Mouse (Mus musculus): ENCODE data around the gene Anks1b. TPM values are rescaled to one million over a fixed set of nuclear protein-coding genes. Genes with fewer than 3 reads are reported as not detected.

Anks1b gene
- total and polyA plus RNA-seq, 3 experiments, result not detected

GRCm38 (mm10) chr10:90273311-90273710 lies 400.0 kb downstream of the Anks1b start:
- H3K79me2 ChIP-seq (ENCODE audit: control insufficient read depth, insufficient read depth, low read length, poor library complexity), result no peaks in the 10 kb centered on the region
- DNase-seq (ENCODE audit: low read depth, low spot score), result no peak
- no peaks in the 10 kb centered on the region for H3K4me1 ChIP-seq (ENCODE audit: control insufficient read depth in 1 of 2, insufficient read depth in 2 of 2, low read length in 2 of 2)
- H3K27ac ChIP-seq (ENCODE audit: control insufficient read depth, low read depth, low read length), result no peak overlapping the region
- no peak overlapping the region for H3K4me3 ChIP-seq (ENCODE audit: control insufficient read depth in 1 of 2, insufficient read depth in 1 of 2, low read depth in 2 of 2, low read length in 2 of 2)
- TF ChIP-seq ELF1 (IDR thresholded peaks at IDR 0.05; ENCODE audit: low read depth, low read length) (no peak), NELFE (IDR thresholded peaks at IDR 0.05; ENCODE audit: low read depth, low read length) (no peak), USF2 (IDR thresholded peaks at IDR 0.05; ENCODE audit: borderline replicate concordance in 1 of 2, insufficient read depth in 1 of 2, low read depth in 1 of 2, low read length in 2 of 2) (no peak), TAL1 (IDR thresholded peaks at IDR 0.05; ENCODE audit: low read length) (no peak), POLR2AphosphoS5 (IDR thresholded peaks at IDR 0.05; ENCODE audit: borderline replicate concordance, low read depth, low read length) (no peak), CHD1 (IDR thresholded peaks at IDR 0.05; ENCODE audit: low read depth, low read length) (no peak), MYC (IDR thresholded peaks at IDR 0.05; ENCODE audit: low read depth, low read length) (no peak), MXI1 (IDR thresholded peaks at IDR 0.05; ENCODE audit: low read depth, low read length) (no peak), E2F4 (IDR thresholded peaks at IDR 0.05; ENCODE audit: borderline replicate concordance, low read depth, low read length) (no peak), GATA1 (IDR thresholded peaks at IDR 0.05; ENCODE audit: low read depth, low read length) (no peak), NRF1 (IDR thresholded peaks at IDR 0.05; ENCODE audit: insufficient read depth, low read depth, low read length, poor library complexity, severe bottlenecking) (no peak), MAX (IDR thresholded peaks at IDR 0.05; ENCODE audit: low read length) (no peak), MEF2A (IDR thresholded peaks at IDR 0.05; ENCODE audit: extremely low read depth, insufficient replicate concordance, low read depth, low read length, poor library complexity, severe bottlenecking) (no peak)
- no peak overlapping the region for H3K9ac ChIP-seq (ENCODE audit: control insufficient read depth, low read depth, low read length, poor library complexity, severe bottlenecking)
- no peaks in the 10 kb centered on the region for H3K36me3 ChIP-seq (ENCODE audit: control insufficient read depth in 1 of 2, insufficient read depth in 2 of 2, low read length in 2 of 2)
- H3K9me3 ChIP-seq (replicated peaks; ENCODE audit: insufficient read depth, low read length), result no peaks in the 10 kb centered on the region
- no peaks in the 10 kb centered on the region for H3K27me3 ChIP-seq (ENCODE audit: control insufficient read depth in 1 of 2, insufficient read depth in 2 of 2, low read length in 2 of 2)

- Histone ChIP-seq H3K9ac (ENCODE audit: control insufficient read depth, low read depth, low read length, poor library complexity, severe bottlenecking) (no peak overlapping the region), H3K79me2 (ENCODE audit: control insufficient read depth, insufficient read depth, low read length, poor library complexity) (no peaks in the 10 kb centered on the region), H3K4me1 (ENCODE audit: control insufficient read depth in 1 of 2, insufficient read depth in 2 of 2, low read length in 2 of 2) (no peaks in the 10 kb centered on the region), H3K9me3 (replicated peaks; ENCODE audit: insufficient read depth, low read length) (no peaks in the 10 kb centered on the region), H3K27ac (ENCODE audit: control insufficient read depth, low read depth, low read length) (no peak overlapping the region), H3K4me3 (ENCODE audit: control insufficient read depth in 1 of 2, insufficient read depth in 1 of 2, low read depth in 2 of 2, low read length in 2 of 2) (no peak overlapping the region), H3K27me3 (ENCODE audit: control insufficient read depth in 1 of 2, insufficient read depth in 2 of 2, low read length in 2 of 2) (no peaks in the 10 kb centered on the region), H3K36me3 (ENCODE audit: control insufficient read depth in 1 of 2, insufficient read depth in 2 of 2, low read length in 2 of 2) (no peaks in the 10 kb centered on the region)
- no peak for DNase-seq (ENCODE audit: low read depth, low spot score)
- TF ChIP-seq E2F4 (IDR thresholded peaks at IDR 0.05; ENCODE audit: borderline replicate concordance, low read depth, low read length) (no peak), ZKSCAN1 (IDR thresholded peaks at IDR 0.05; ENCODE audit: low read depth, low read length) (no peak), MYB (IDR thresholded peaks at IDR 0.05; ENCODE audit: low read depth, low read length) (no peak), POLR2AphosphoS5 (IDR thresholded peaks at IDR 0.05; ENCODE audit: borderline replicate concordance, low read depth, low read length) (no peak), UBTF (IDR thresholded peaks at IDR 0.05; ENCODE audit: borderline replicate concordance, insufficient read depth, low read depth, low read length) (no peak), GATA1 (IDR thresholded peaks at IDR 0.05; ENCODE audit: low read depth, low read length) (no peak), USF2 (IDR thresholded peaks at IDR 0.05; ENCODE audit: borderline replicate concordance in 1 of 2, insufficient read depth in 1 of 2, low read depth in 1 of 2, low read length in 2 of 2) (no peak), HCFC1 (IDR thresholded peaks at IDR 0.05; ENCODE audit: low read depth, low read length) (no peak), MXI1 (IDR thresholded peaks at IDR 0.05; ENCODE audit: low read depth, low read length) (no peak), SIN3A (IDR thresholded peaks at IDR 0.05; ENCODE audit: low read length) (no peak), POLR2AphosphoS2 (IDR thresholded peaks at IDR 0.05; ENCODE audit: low read length) (no peak), ZC3H11A (IDR thresholded peaks at IDR 0.05; ENCODE audit: low read depth, low read length) (no peak), MAZ (IDR thresholded peaks at IDR 0.05; ENCODE audit: low read depth, low read length) (no peak), RCOR1 (IDR thresholded peaks at IDR 0.05; ENCODE audit: low read depth, low read length) (no peak), TAL1 (IDR thresholded peaks at IDR 0.05; ENCODE audit: low read length) (no peak), USF1 (IDR thresholded peaks at IDR 0.05; ENCODE audit: low read depth, low read length) (no peak), RAD21 (IDR thresholded peaks at IDR 0.05; ENCODE audit: low read depth, low read length) (no peak), NRF1 (IDR thresholded peaks at IDR 0.05; ENCODE audit: insufficient read depth, low read depth, low read length, poor library complexity, severe bottlenecking) (no peak), SMC3 (IDR thresholded peaks at IDR 0.05; ENCODE audit: low read depth, low read length) (no peak)
Measured at GRCm38 (mm10) chr10:90286589-90286988, 413.3 kb downstream of the Anks1b start.
